Mouse (Mus musculus) heart, embryonic 11.5 days (tissue): Measurements from ENCODE around the gene Speg. TPM values are rescaled to one million over a fixed set of nuclear protein-coding genes. Genes with fewer than 3 reads are reported as not detected.

Source experiments
- ATAC-seq: fragments of 200-750 bp; cut with Nextera tagmentation; replicated peaks from 2 replicates; pipeline ENCODE4 v1.8.0; 2017; ENCODE audit warnings: moderate library complexity; ENCODE audit not compliant: insufficient number of reproducible peaks, low FRiP score, low TSS enrichment
- H3K27ac ChIP-seq: fragments of 300-500 bp; sonication (generic); 2 replicates; pipeline ENCODE4 v1.5.1; 2014; ENCODE audit warnings: mild to moderate bottlenecking, low read depth, low read length
- H3K27me3 ChIP-seq: fragments of 300-500 bp; sonication (generic); 2 replicates; pipeline ENCODE4 v1.6.1; 2014; ENCODE audit warnings: mild to moderate bottlenecking, low read length, mixed read lengths; ENCODE audit not compliant: control insufficient read depth, insufficient read depth
- H3K36me3 ChIP-seq: fragments of 300-500 bp; sonication (generic); 2 replicates; pipeline ENCODE4 v1.6.1; 2014; ENCODE audit warnings: mild to moderate bottlenecking, low read length, moderate library complexity, mixed read lengths; ENCODE audit not compliant: control insufficient read depth, insufficient read depth
- H3K4me1 ChIP-seq: fragments of 300-500 bp; sonication (generic); 2 replicates; pipeline ENCODE4 v1.6.1; 2014; ENCODE audit warnings: low read length; ENCODE audit not compliant: control insufficient read depth, insufficient read depth
- H3K4me2 ChIP-seq: fragments of 300-500 bp; sonication (generic); 2 replicates; pipeline ENCODE4 v1.6.1; 2014; ENCODE audit warnings: mild to moderate bottlenecking, moderate library complexity
- H3K4me3 ChIP-seq: fragments of 300-500 bp; sonication (generic); 2 replicates; pipeline ENCODE4 v1.5.1; 2014; ENCODE audit warnings: low read depth, low read length
- H3K9ac ChIP-seq: fragments of 300-500 bp; sonication (generic); 2 replicates; pipeline ENCODE4 v1.6.1; 2014; ENCODE audit warnings: mild to moderate bottlenecking, low read depth, low read length, moderate library complexity
- H3K9me3 ChIP-seq: fragments of 300-500 bp; sonication (generic); replicated peaks from 2 replicates; pipeline ENCODE4 v1.6.1; 2016; ENCODE audit warnings: low read length; ENCODE audit not compliant: control insufficient read depth
- WGBS: fragments of 180-500 bp; shearing (Covaris S2); extraction: QIAGEN DNeasy Blood & Tissue Kit; methylation state at CpG from one replicate; pipeline ENCODE4 v1.1.7; 2014; ENCODE audit not compliant: insufficient replicate concordance; 5-methylcytosine and 5-hydroxymethylcytosine counted together
- polyA plus RNA-seq: library from polyadenylated mRNA; unstranded; fragments of >200 nt; fragmentation: Nextera tagmentation; extraction: Ambion mirVana; gene quantifications from 2 replicates; pipeline ENCODE4 v1.2.1, GENCODE M21; 2014

Speg gene
- polyA plus RNA-seq, 1 experiment from 2014 or later, result 60.7 TPM

DNA sequence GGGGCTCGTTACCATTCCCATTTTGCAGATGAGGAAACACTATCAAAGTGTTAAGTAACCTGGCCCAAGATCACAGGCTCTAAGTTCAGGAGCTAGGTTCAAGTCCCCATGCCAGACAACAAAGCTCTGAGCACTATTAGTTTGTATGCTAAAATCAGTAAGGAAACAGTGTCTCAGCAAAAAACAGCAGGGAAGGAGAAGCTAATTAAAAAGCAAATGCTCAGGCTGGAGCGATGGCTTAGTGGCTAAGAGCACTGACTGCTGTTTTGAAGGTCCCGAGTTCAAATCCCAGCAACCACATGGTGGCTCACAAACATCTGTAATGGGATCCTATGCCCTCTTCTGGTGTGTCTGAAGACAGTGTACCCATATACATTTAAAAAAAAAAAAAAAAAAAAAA, 37.1 kb downstream of the Speg start:
- Histone ChIP-seq H3K9me3 (no peaks in the 10 kb centered on the region), H3K27ac (no peak overlapping the region), H3K9ac (no peak overlapping the region), H3K4me3 (no peak overlapping the region), H3K4me2 (no peak overlapping the region), H3K36me3 (peaks cover 20% of the 10 kb centered on the region), H3K27me3 (no peaks in the 10 kb centered on the region; the same call in 1 of the 2 replicates), H3K4me1 (peaks cover 21% of the 10 kb centered on the region)
- no peak for ATAC-seq
- whole genome bisulfite sequencing, result 85% methylated on average over 3 of the region's 3 CpGs

- 50% methylated on average over 3 of the region's 3 CpGs for WGBS
- Histone ChIP-seq H3K9ac (no peak overlapping the region), H3K4me3 (no peak overlapping the region)
Measured at GRCm38 (mm10) chr1:75413749-75414148, 38.7 kb downstream of the Speg start.

DNA sequence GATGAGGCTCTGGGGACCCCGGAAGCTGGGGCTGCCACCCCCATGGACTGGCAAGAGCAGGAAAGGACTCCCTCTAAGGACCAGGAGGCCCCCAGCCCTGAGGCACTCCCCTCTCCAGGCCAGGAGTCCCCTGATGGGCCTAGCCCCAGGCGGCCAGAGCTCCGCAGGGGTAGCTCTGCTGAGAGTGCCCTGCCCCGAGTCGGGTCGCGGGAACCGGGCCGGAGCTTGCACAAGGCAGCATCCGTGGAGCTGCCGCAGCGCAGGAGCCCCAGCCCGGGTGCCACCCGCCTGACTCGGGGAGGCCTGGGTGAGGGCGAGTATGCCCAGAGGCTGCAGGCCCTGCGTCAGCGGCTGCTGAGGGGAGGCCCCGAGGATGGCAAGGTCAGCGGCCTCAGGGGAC, 46.7 kb downstream of the Speg start:
- H3K36me3 ChIP-seq, result peaks cover 5% of the 10 kb centered on the region; the same call in 1 of the 2 replicates
- WGBS, result 7% methylated on average over 20 of the region's 20 CpGs
- peak overlapping the region; percentile 32; the same call in 1 of the 2 replicates for H3K4me3 ChIP-seq
- no peak for ATAC-seq
- peaks cover 28% of the 10 kb centered on the region for H3K27me3 ChIP-seq
- H3K9ac ChIP-seq, result peak overlapping the region; percentile 56; the same call in 1 of the 2 replicates
- H3K9me3 ChIP-seq, result no peaks in the 10 kb centered on the region
- H3K4me2 ChIP-seq, result peak overlapping the region; percentile 63
- H3K27ac ChIP-seq, result no peak overlapping the region
- H3K4me1 ChIP-seq, result peaks cover 25% of the 10 kb centered on the region

More at GRCm38 (mm10) chr1:75413749-75414148, 38.7 kb downstream of the Speg start:
- H3K4me2 ChIP-seq, result no peak overlapping the region
- peaks cover 24% of the 10 kb centered on the region for H3K36me3 ChIP-seq
- no peaks in the 10 kb centered on the region for H3K9me3 ChIP-seq
- H3K27ac ChIP-seq, result no peak overlapping the region
- H3K27me3 ChIP-seq, result no peaks in the 10 kb centered on the region; the same call in 1 of the 2 replicates
- peaks cover 12% of the 10 kb centered on the region; the same call in 1 of the 2 replicates for H3K4me1 ChIP-seq
- ATAC-seq, result no peak

DNA sequence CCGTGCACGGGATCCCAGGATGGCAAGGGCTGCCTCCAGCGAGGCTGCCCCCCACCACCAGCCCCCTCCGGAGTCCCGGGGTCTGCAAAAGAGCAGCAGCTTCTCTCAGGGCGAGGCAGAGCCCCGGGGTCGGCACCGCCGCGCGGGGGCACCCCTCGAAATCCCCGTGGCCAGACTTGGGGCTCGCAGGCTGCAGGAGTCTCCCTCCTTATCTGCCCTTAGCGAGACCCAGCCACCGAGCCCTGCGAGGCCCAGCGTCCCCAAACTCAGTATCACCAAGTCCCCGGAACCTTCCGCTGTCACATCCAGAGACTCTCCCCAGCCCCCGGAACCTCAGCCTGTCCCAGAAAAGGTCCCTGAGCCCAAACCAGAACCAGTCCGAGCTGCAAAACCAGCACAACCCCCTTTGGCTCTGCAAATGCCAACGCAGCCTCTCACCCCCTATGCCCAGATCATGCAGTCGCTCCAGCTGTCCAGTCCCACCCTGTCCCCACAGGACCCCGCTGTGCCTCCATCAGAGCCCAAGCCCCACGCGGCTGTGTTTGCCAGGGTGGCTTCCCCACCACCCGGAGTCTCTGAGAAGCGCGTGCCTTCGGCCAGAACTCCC, 47.2 kb downstream of the Speg start:
- Histone ChIP-seq H3K9ac (peak overlapping the region; percentile 69), H3K9me3 (no peaks in the 10 kb centered on the region), H3K4me1 (peaks cover 25% of the 10 kb centered on the region), H3K27me3 (peaks cover 28% of the 10 kb centered on the region), H3K27ac (no peak overlapping the region), H3K4me2 (peak overlapping the region; percentile 63), H3K4me3 (peak overlapping the region; percentile 32), H3K36me3 (peaks cover 5% of the 10 kb centered on the region; the same call in 1 of the 2 replicates)
- WGBS, result 7% methylated on average over 19 of the region's 32 CpGs
- ATAC-seq, result no peak

GRCm38 (mm10) chr1:75422823-75423471, 47.9 kb downstream of the Speg start:
- peaks cover 5% of the 10 kb centered on the region; the same call in 1 of the 2 replicates for H3K36me3 ChIP-seq
- H3K9ac ChIP-seq, result peak overlapping the region; percentile 69
- H3K4me2 ChIP-seq, result peak overlapping the region; percentile 63
- H3K9me3 ChIP-seq, result no peaks in the 10 kb centered on the region
- peaks cover 25% of the 10 kb centered on the region for H3K4me1 ChIP-seq
- 3% methylated on average over 71 of the region's 71 CpGs for WGBS
- H3K27ac ChIP-seq, result 0 out of 2 replicates have a peak overlapping the region, but pooled peaks have one; percentile 12
- ATAC-seq, result peak; percentile 23
- H3K27me3 ChIP-seq, result peaks cover 28% of the 10 kb centered on the region
- peak overlapping the region; percentile 32 for H3K4me3 ChIP-seq

- no peak overlapping the region for H3K4me2 ChIP-seq
- ATAC-seq, result no peak
- 0 out of 2 replicates have a peak, but pooled peaks cover 6% of the 10 kb centered on the region for H3K36me3 ChIP-seq
- peaks cover 25% of the 10 kb centered on the region for H3K4me1 ChIP-seq
- no peak overlapping the region for H3K27ac ChIP-seq
- no peaks in the 10 kb centered on the region for H3K9me3 ChIP-seq
- H3K9ac ChIP-seq, result no peak overlapping the region
- H3K4me3 ChIP-seq, result no peak overlapping the region
- H3K27me3 ChIP-seq, result peaks cover 28% of the 10 kb centered on the region
- 73% methylated on average over 11 of the region's 11 CpGs for WGBS
Measured at GRCm38 (mm10) chr1:75423780-75424390, 48.8 kb downstream of the Speg start.

GRCm38 (mm10) chr1:75425796-75426471, 50.8 kb downstream of the Speg start:
- 23% methylated on average over 10 of the region's 10 CpGs for WGBS
- Histone ChIP-seq H3K4me3 (no peak overlapping the region), H3K9me3 (no peaks in the 10 kb centered on the region), H3K36me3 (peaks cover 8% of the 10 kb centered on the region; the same call in 1 of the 2 replicates), H3K9ac (no peak overlapping the region), H3K4me2 (no peak overlapping the region), H3K4me1 (peaks cover 25% of the 10 kb centered on the region), H3K27me3 (peaks cover 28% of the 10 kb centered on the region), H3K27ac (no peak overlapping the region)
- no peak for ATAC-seq
